Mouse (Mus musculus) brain, embryonic 14.5 days (tissue): ENCODE data around the gene Twnk.

Experiments
- CTCF ChIP-seq: fragments of 200-500 bp; IDR thresholded peaks from 2 replicates; pipeline ENCODE4 v1.5.1; 2012; ENCODE audit warnings: inconsistent platforms, mild to moderate bottlenecking, moderate library complexity, borderline replicate concordance; ENCODE audit not compliant: insufficient read depth, insufficient read length; ENCODE audit errors: extremely low read depth
- POLR2A ChIP-seq: fragments of 200-500 bp; IDR thresholded peaks from 2 replicates; pipeline ENCODE4 v1.6.1; 2012; ENCODE audit warnings: mild to moderate bottlenecking, inconsistent platforms, borderline replicate concordance; ENCODE audit not compliant: poor library complexity, insufficient read depth, insufficient read length, severe bottlenecking; ENCODE audit errors: extremely low read depth

- TF ChIP-seq POLR2A, result no peak
- no peak for TF ChIP-seq CTCF
These were observed 5.8 kb upstream of the Twnk start for GRCm38 (mm10) chr19:44999647-45000046.
